Mouse (Mus musculus) midbrain, embryonic 15.5 days (tissue): ENCODE data around the gene Myo18b. TPM values are rescaled to one million over a fixed set of nuclear protein-coding genes. Genes with fewer than 3 reads are reported as not detected.

Experiments
- ATAC-seq: fragments of 200-750 bp; cut with Nextera tagmentation; replicated peaks from 2 replicates; pipeline ENCODE4 v1.8.0; 2017; ENCODE audit warnings: moderate TSS enrichment
- H3K27ac ChIP-seq: fragments of 300-500 bp; sonication (generic); 2 replicates; pipeline ENCODE4 v1.5.1; 2015; ENCODE audit warnings: mild to moderate bottlenecking, inconsistent platforms
- H3K27me3 ChIP-seq: fragments of 300-500 bp; sonication (generic); replicated peaks from 2 replicates; pipeline ENCODE4 v1.6.1; 2015; ENCODE audit warnings: inconsistent platforms
- H3K36me3 ChIP-seq: fragments of 300-500 bp; sonication (generic); replicated peaks from 2 replicates; pipeline ENCODE4 v1.6.1; 2015; ENCODE audit warnings: inconsistent platforms
- H3K4me1 ChIP-seq: fragments of 300-500 bp; sonication (generic); 2 replicates; pipeline ENCODE4 v1.6.1; 2015; ENCODE audit warnings: inconsistent platforms
- H3K4me2 ChIP-seq: fragments of 300-500 bp; sonication (generic); 2 replicates; pipeline ENCODE4 v1.6.1; 2015; ENCODE audit warnings: inconsistent platforms, mild to moderate bottlenecking, moderate library complexity
- H3K4me3 ChIP-seq: fragments of 300-500 bp; sonication (generic); 2 replicates; pipeline ENCODE4 v1.5.1; 2015; ENCODE audit warnings: mild to moderate bottlenecking, inconsistent platforms
- H3K9ac ChIP-seq: fragments of 300-500 bp; sonication (generic); 2 replicates; pipeline ENCODE4 v1.6.1; 2015; ENCODE audit warnings: mild to moderate bottlenecking, inconsistent platforms
- H3K9me3 ChIP-seq: fragments of 300-500 bp; sonication (generic); 2 replicates; pipeline ENCODE4 v1.6.1; 2016; ENCODE audit warnings: inconsistent platforms
- WGBS: fragments of 180-500 bp; shearing (Covaris S2); methylation state at CpG from one replicate; pipeline ENCODE4 v1.1.7; 2015; ENCODE audit warnings: mixed read lengths; 5-methylcytosine and 5-hydroxymethylcytosine counted together
- polyA plus RNA-seq: library from polyadenylated mRNA; unstranded; fragments of >200 nt; fragmentation: Nextera tagmentation; extraction: Ambion mirVana; gene quantifications from 2 replicates; pipeline ENCODE4 v1.2.1, GENCODE M21; 2015

Myo18b gene
- polyA plus RNA-seq = 1.5 and 1.6 TPM in 2 replicates

GRCm38 (mm10) chr5:112895674-112896654, at the start of gene Myo18b:
Gene Myo18b, minus strand, starts transcription at chr5:112896362.
- Histone ChIP-seq H3K4me1 (no peaks in the 10 kb centered on the region), H3K4me2 (no peak within 1 kb of the TSS), H3K9me3 (no peaks in the 10 kb centered on the region), H3K4me3 (no peak within 1 kb of the TSS), H3K27ac (no peak within 1 kb of the TSS), H3K27me3 (no peaks in the 10 kb centered on the region), H3K9ac (no peak within 1 kb of the TSS), H3K36me3 (no peaks in the 10 kb centered on the region)
- ATAC-seq = no peak
- WGBS = 83% methylated on average over 17 of the region's 17 CpGs

GRCm38 (mm10) chr5:112945925-112946324, 49.8 kb upstream of the Myo18b start:
- H3K4me1 ChIP-seq = peaks cover 8% of the 10 kb centered on the region
- WGBS = 86% methylated on average over 7 of the region's 7 CpGs
- no peak for ATAC-seq

GRCm38 (mm10) chr5:112942244-112942643, 46.1 kb upstream of the Myo18b start:
- 26% methylated on average over 7 of the region's 7 CpGs for whole genome bisulfite sequencing
- Histone ChIP-seq H3K9me3 (no peaks in the 10 kb centered on the region), H3K4me3 (no peak overlapping the region), H3K36me3 (0 out of 2 replicates have a peak, but pooled peaks cover 4% of the 10 kb centered on the region), H3K9ac (no peak overlapping the region), H3K27me3 (no peaks in the 10 kb centered on the region), H3K4me2 (no peak overlapping the region), H3K27ac (peak overlapping the region; percentile 36; the same call in 1 of the 2 replicates), H3K4me1 (peaks cover 8% of the 10 kb centered on the region)
- ATAC-seq = no peak

More at GRCm38 (mm10) chr5:112945925-112946324, 49.8 kb upstream of the Myo18b start:
- no peaks in the 10 kb centered on the region for H3K9me3 ChIP-seq
- no peak overlapping the region for H3K4me3 ChIP-seq
- no peak overlapping the region for H3K9ac ChIP-seq
- no peak overlapping the region for H3K27ac ChIP-seq
- no peak overlapping the region for H3K4me2 ChIP-seq
- H3K36me3 ChIP-seq = 0 out of 2 replicates have a peak, but pooled peaks cover 4% of the 10 kb centered on the region
- H3K27me3 ChIP-seq = no peaks in the 10 kb centered on the region

- 0 out of 2 replicates have a peak, but pooled peaks cover 4% of the 10 kb centered on the region for H3K36me3 ChIP-seq
- no peak overlapping the region for H3K9ac ChIP-seq
- ATAC-seq = no peak
- H3K4me3 ChIP-seq = no peak overlapping the region
- no peaks in the 10 kb centered on the region for H3K27me3 ChIP-seq
- WGBS = 93% methylated on average over 12 of the region's 12 CpGs
- H3K4me2 ChIP-seq = no peak overlapping the region
- no peak overlapping the region for H3K27ac ChIP-seq
- no peaks in the 10 kb centered on the region for H3K9me3 ChIP-seq
- H3K4me1 ChIP-seq = peaks cover 8% of the 10 kb centered on the region
Measured at GRCm38 (mm10) chr5:112941001-112941400, 44.8 kb upstream of the Myo18b start.

GRCm38 (mm10) chr5:112936632-112937031, 40.5 kb upstream of the Myo18b start:
- Histone ChIP-seq H3K27ac (no peak overlapping the region), H3K9me3 (no peaks in the 10 kb centered on the region), H3K9ac (no peak overlapping the region), H3K4me2 (no peak overlapping the region), H3K4me1 (no peaks in the 10 kb centered on the region), H3K27me3 (no peaks in the 10 kb centered on the region), H3K36me3 (0 out of 2 replicates have a peak, but pooled peaks cover 4% of the 10 kb centered on the region), H3K4me3 (no peak overlapping the region)
- no peak for ATAC-seq
- WGBS = 83% methylated on average over 10 of the region's 10 CpGs

- Histone ChIP-seq H3K27me3 (no peaks in the 10 kb centered on the region), H3K4me3 (no peak overlapping the region), H3K27ac (no peak overlapping the region), H3K4me2 (no peak overlapping the region), H3K36me3 (no peaks in the 10 kb centered on the region), H3K9me3 (no peaks in the 10 kb centered on the region), H3K4me1 (no peaks in the 10 kb centered on the region), H3K9ac (no peak overlapping the region)
- no peak for ATAC-seq
- 92% methylated on average over 8 of the region's 8 CpGs for WGBS
Measured at GRCm38 (mm10) chr5:112935436-112935835, 39.3 kb upstream of the Myo18b start.

GRCm38 (mm10) chr5:112932878-112933567, 36.9 kb upstream of the Myo18b start:
- H3K27me3 ChIP-seq = no peaks in the 10 kb centered on the region
- H3K36me3 ChIP-seq = no peaks in the 10 kb centered on the region
- no peak for ATAC-seq
- no peaks in the 10 kb centered on the region for H3K9me3 ChIP-seq
- H3K4me1 ChIP-seq = peaks cover 3% of the 10 kb centered on the region; the same call in 1 of the 2 replicates
- H3K9ac ChIP-seq = no peak overlapping the region
- 83% methylated on average over 11 of the region's 11 CpGs for WGBS
- no peak overlapping the region for H3K4me3 ChIP-seq
- H3K27ac ChIP-seq = no peak overlapping the region
- no peak overlapping the region for H3K4me2 ChIP-seq

- 70% methylated on average over 5 of the region's 5 CpGs for WGBS
- no peaks in the 10 kb centered on the region for H3K36me3 ChIP-seq
- no peak overlapping the region for H3K9ac ChIP-seq
- peaks cover 6% of the 10 kb centered on the region; the same call in 1 of the 2 replicates for H3K4me1 ChIP-seq
- H3K4me3 ChIP-seq = no peak overlapping the region
- H3K9me3 ChIP-seq = no peaks in the 10 kb centered on the region
- no peak for ATAC-seq
- no peak overlapping the region for H3K4me2 ChIP-seq
- H3K27me3 ChIP-seq = no peaks in the 10 kb centered on the region
- H3K27ac ChIP-seq = no peak overlapping the region
Measured at GRCm38 (mm10) chr5:112931901-112932300, 35.7 kb upstream of the Myo18b start.

GRCm38 (mm10) chr5:112928201-112928881, 32.2 kb upstream of the Myo18b start:
- Histone ChIP-seq H3K9me3 (no peaks in the 10 kb centered on the region), H3K27me3 (no peaks in the 10 kb centered on the region), H3K27ac (no peak overlapping the region), H3K4me3 (no peak overlapping the region), H3K4me2 (no peak overlapping the region), H3K4me1 (peaks cover 6% of the 10 kb centered on the region; the same call in 1 of the 2 replicates), H3K9ac (no peak overlapping the region), H3K36me3 (no peaks in the 10 kb centered on the region)
- 41% methylated on average over 10 of the region's 10 CpGs for WGBS
- no peak for ATAC-seq

GRCm38 (mm10) chr5:112925422-112925821, 29.3 kb upstream of the Myo18b start:
- Histone ChIP-seq H3K9me3 (no peaks in the 10 kb centered on the region), H3K27ac (no peak overlapping the region), H3K9ac (no peak overlapping the region), H3K36me3 (no peaks in the 10 kb centered on the region), H3K4me1 (peaks cover 6% of the 10 kb centered on the region; the same call in 1 of the 2 replicates), H3K4me2 (no peak overlapping the region), H3K27me3 (no peaks in the 10 kb centered on the region), H3K4me3 (no peak overlapping the region)
- ATAC-seq = no peak
- WGBS = 96% methylated on average over 5 of the region's 5 CpGs

GRCm38 (mm10) chr5:112924806-112925205, 28.6 kb upstream of the Myo18b start:
- no peaks in the 10 kb centered on the region for H3K36me3 ChIP-seq
- no peak overlapping the region for H3K9ac ChIP-seq
- no peak overlapping the region for H3K4me3 ChIP-seq
- H3K9me3 ChIP-seq = no peaks in the 10 kb centered on the region
- H3K4me2 ChIP-seq = no peak overlapping the region
- no peak overlapping the region for H3K27ac ChIP-seq
- no peak for ATAC-seq
- no peaks in the 10 kb centered on the region for H3K27me3 ChIP-seq
- 89% methylated on average over 8 of the region's 8 CpGs for WGBS
- peaks cover 6% of the 10 kb centered on the region; the same call in 1 of the 2 replicates for H3K4me1 ChIP-seq

- Histone ChIP-seq H3K36me3 (no peaks in the 10 kb centered on the region), H3K27ac (no peak overlapping the region), H3K4me1 (peaks cover 6% of the 10 kb centered on the region; the same call in 1 of the 2 replicates), H3K9me3 (no peaks in the 10 kb centered on the region), H3K27me3 (no peaks in the 10 kb centered on the region), H3K4me3 (no peak overlapping the region), H3K4me2 (no peak overlapping the region), H3K9ac (no peak overlapping the region)
- 95% methylated on average over 14 of the region's 14 CpGs for WGBS
- no peak for ATAC-seq
Measured at GRCm38 (mm10) chr5:112923841-112924240, 27.7 kb upstream of the Myo18b start.
